ENCODE assay signal across 8 mouse cellular contexts in genomic region chr3:41605601-41606329, GRCm38 (mm10). TPM values are rescaled to one million over a fixed set of nuclear protein-coding genes. Genes with fewer than 3 reads are reported as not detected.
DNase-seq lines count a peak whose midpoint lies in the region; ATAC-seq and TF ChIP-seq lines count a peak whose summit lies in the region.
"Had no signal": no experiment of that assay in that cellular context is flagged by ENCODE, and none has a peak within 500 bp of the region (broad histone marks: within the 10 kb centered on the region; RNA-seq: fewer than 3 reads in every experiment).

No protein-coding gene starts in this region.

- H3K27ac ChIP-seq in kidney, embryonic 15.5 days, result no peak overlapping the region
- H3K27ac ChIP-seq in heart, postnatal 0 days (ENCODE audit: low read depth), result peak overlapping the region; percentile 23; the same call in 1 of the 2 replicates

- DNase-seq in kidney, postnatal 14 days, result no peak
- DNase-seq in brain, adult 2 months (ENCODE audit: low read depth, low spot score), result peak; percentile 86
- no peak for DNase-seq in heart, postnatal 0 days (ENCODE audit: low spot score)
- DNase-seq in thymus, postnatal 14 days, result no peak
- DNase-seq in frontal cortex, postnatal 10 days (ENCODE audit: low spot score in 2 of 2), result no peak
- DNase-seq: lung, postnatal 10 days had no signal

- H3K9ac ChIP-seq in kidney, embryonic 15.5 days, result no peak overlapping the region
- H3K9ac ChIP-seq in heart, postnatal 0 days (replicated peaks; ENCODE audit: low read depth, low read length), result no peak overlapping the region

- H3K4me3 ChIP-seq in kidney, embryonic 15.5 days (replicated peaks), result no peak overlapping the region
- no peak overlapping the region for H3K4me3 ChIP-seq in heart, postnatal 0 days (ENCODE audit: low read depth, low read length)
- H3K4me3 ChIP-seq in myocyte, result no peak overlapping the region

- no peak overlapping the region for H3K4me2 ChIP-seq in kidney, embryonic 15.5 days
- H3K4me2 ChIP-seq in heart, postnatal 0 days (ENCODE audit: low read depth, low read length), result no peak overlapping the region
- peak overlapping the region; percentile 65 for H3K4me2 ChIP-seq in myocyte (ENCODE audit: low read depth)

- ATAC-seq in kidney, embryonic 15.5 days (replicated peaks; ENCODE audit: low FRiP score), result 0 out of 2 replicates have a peak, but pooled peaks have one; percentile 35
- ATAC-seq in heart, postnatal 0 days (ENCODE audit: insufficient read depth, low read depth), result peak; percentile 70

- TF ChIP-seq CTCF in heart, postnatal 0 days (IDR thresholded peaks at IDR 0.05; ENCODE audit: low read depth), result no peak

- no peaks in the 10 kb centered on the region for H3K79me2 ChIP-seq in myocyte (ENCODE audit: control insufficient read depth, insufficient read depth)

- no peaks in the 10 kb centered on the region for H3K27me3 ChIP-seq in kidney, embryonic 15.5 days
- H3K27me3 ChIP-seq in heart, postnatal 0 days (ENCODE audit: control insufficient read depth, insufficient read depth, low read length), result no peaks in the 10 kb centered on the region
- H3K27me3 ChIP-seq in myocyte (ENCODE audit: control insufficient read depth, insufficient read depth, insufficient read length), result no peaks in the 10 kb centered on the region

- H3K4me1 ChIP-seq in kidney, embryonic 15.5 days, result peaks cover 24% of the 10 kb centered on the region
- peaks cover 23% of the 10 kb centered on the region; the same call in 1 of the 2 replicates for H3K4me1 ChIP-seq in heart, postnatal 0 days (ENCODE audit: control insufficient read depth, insufficient read depth)

- no peak for TF ChIP-seq POLR2A in myocyte (IDR thresholded peaks at IDR 0.05; ENCODE audit: insufficient read length, low read depth)

- WGBS in kidney, embryonic 15.5 days, result 77% methylated on average over 13 of the region's 13 CpGs
- 59% methylated on average over 13 of the region's 13 CpGs for WGBS in heart, postnatal 0 days

- H3K9me3 ChIP-seq in kidney, embryonic 15.5 days (replicated peaks), result no peaks in the 10 kb centered on the region
- H3K9me3 ChIP-seq in heart, postnatal 0 days (replicated peaks; ENCODE audit: control insufficient read depth, low read length), result no peaks in the 10 kb centered on the region

- TF ChIP-seq EP300 in heart, postnatal 0 days (IDR thresholded peaks at IDR 0.05; ENCODE audit: low read depth), result no peak

- H3ac ChIP-seq in myocyte (ENCODE audit: control insufficient read depth, insufficient read length), result no peak overlapping the region

- peaks cover 67% of the 10 kb centered on the region for H3K36me3 ChIP-seq in kidney, embryonic 15.5 days
- H3K36me3 ChIP-seq in heart, postnatal 0 days (replicated peaks; ENCODE audit: control insufficient read depth, insufficient read depth, low read length), result peaks cover 47% of the 10 kb centered on the region
- H3K36me3 ChIP-seq in myocyte (ENCODE audit: control insufficient read depth, insufficient read depth), result peaks cover 18% of the 10 kb centered on the region

TF ChIP-seq in myocyte, 11 proteins besides CTCF, POLR2A, EP300 and RAD21:
- TF ChIP-seq MYOG (IDR thresholded peaks at IDR 0.05; ENCODE audit: control insufficient read depth in 1 of 3, insufficient read depth in 1 of 3, insufficient read length in 2 of 3, low read depth in 2 of 3), result peak; percentile 57 to 93 (median 86)
- no peak for TF ChIP-seq USF1 (IDR thresholded peaks at IDR 0.05; ENCODE audit: low read depth)
- TF ChIP-seq TCF12 (IDR thresholded peaks at IDR 0.05; ENCODE audit: insufficient read depth, poor library complexity, severe bottlenecking), result peak; percentile 24
- TF ChIP-seq SRF (IDR thresholded peaks at IDR 0.05; ENCODE audit: control insufficient read depth, insufficient read length, low read depth), result no peak
- no peak for TF ChIP-seq E2F4 (IDR thresholded peaks at IDR 0.05; ENCODE audit: insufficient read depth)
- peak; percentile 43 to 95 (median 85) for TF ChIP-seq MYOD1 (IDR thresholded peaks at IDR 0.05; ENCODE audit: control insufficient read depth in 1 of 3, insufficient read length in 2 of 3, low read depth in 2 of 3)
- no peak for TF ChIP-seq POLR2AphosphoS2 (IDR thresholded peaks at IDR 0.05; ENCODE audit: insufficient read length, low read depth)
- TF ChIP-seq TCF3 (IDR thresholded peaks at IDR 0.05; ENCODE audit: insufficient read length, low read depth), result peak; percentile 62
- TF ChIP-seq REST (IDR thresholded peaks at IDR 0.05; ENCODE audit: insufficient read depth, insufficient read length), result no peak
- TF ChIP-seq MAX (IDR thresholded peaks at IDR 0.05; ENCODE audit: low read depth), result no peak
- no peak for TF ChIP-seq CEBPB (IDR thresholded peaks at IDR 0.05; ENCODE audit: insufficient read depth, poor library complexity, severe bottlenecking)

RNA-seq across cellular contexts. Expression of gene Jade1, which starts 50.2 kb away (rescaled TPM):
- 22.1 and 22.8 TPM in 2 replicates for polyA plus RNA-seq in kidney, embryonic 15.5 days (2015; fragmentation: Nextera tagmentation; extraction: Ambion mirVana)
- total RNA-seq in heart, postnatal 0 days (2014; rRNA removed; ENCODE audit: low replicate concordance), result 14.5 and 16.8 TPM in 2 replicates
- polyA plus RNA-seq in heart, postnatal 0 days (2015; fragmentation: Nextera tagmentation; extraction: Ambion mirVana), result 12.6 and 13.9 TPM in 2 replicates
- 8.8 TPM for polyA plus RNA-seq in myocyte (2012; fragmentation: generic; extraction: Trizol)
